Mouse (Mus musculus) midbrain, embryonic 13.5 days (tissue): Measurements from ENCODE around the gene Ptprj. TPM values are rescaled to one million over a fixed set of nuclear protein-coding genes. Genes with fewer than 3 reads are reported as not detected.

Source experiments
- ATAC-seq: fragments of 200-750 bp; cut with Nextera tagmentation; 2 replicates; pipeline ENCODE4 v1.8.0; 2017; ENCODE audit warnings: mild to moderate bottlenecking, moderate TSS enrichment, moderate library complexity
- H3K27ac ChIP-seq: fragments of 300-500 bp; sonication (generic); 2 replicates; pipeline ENCODE4 v1.5.1; 2015; ENCODE audit warnings: inconsistent platforms, mild to moderate bottlenecking, moderate library complexity
- H3K27me3 ChIP-seq: fragments of 300-500 bp; sonication (generic); 2 replicates; pipeline ENCODE4 v1.6.1; 2015; ENCODE audit warnings: mild to moderate bottlenecking, inconsistent platforms
- H3K36me3 ChIP-seq: fragments of 300-500 bp; sonication (generic); 2 replicates; pipeline ENCODE4 v1.6.1; 2015; ENCODE audit warnings: mild to moderate bottlenecking, inconsistent platforms
- H3K4me1 ChIP-seq: fragments of 300-500 bp; sonication (generic); replicated peaks from 2 replicates; pipeline ENCODE4 v1.6.1; 2015; ENCODE audit warnings: inconsistent platforms
- H3K4me2 ChIP-seq: fragments of 300-500 bp; sonication (generic); replicated peaks from 2 replicates; pipeline ENCODE4 v1.6.1; 2015; ENCODE audit warnings: moderate library complexity, mild to moderate bottlenecking, inconsistent platforms
- H3K4me3 ChIP-seq: fragments of 300-500 bp; sonication (generic); replicated peaks from 2 replicates; pipeline ENCODE4 v1.5.1; 2015; ENCODE audit warnings: mild to moderate bottlenecking, inconsistent platforms
- H3K9ac ChIP-seq: fragments of 300-500 bp; sonication (generic); replicated peaks from 2 replicates; pipeline ENCODE4 v1.6.1; 2015; ENCODE audit warnings: mild to moderate bottlenecking, inconsistent platforms
- H3K9me3 ChIP-seq: fragments of 300-500 bp; sonication (generic); 2 replicates; pipeline ENCODE4 v1.6.1; 2016; ENCODE audit warnings: mild to moderate bottlenecking, inconsistent platforms
- WGBS: fragments of 180-500 bp; shearing (Covaris S2); methylation state at CpG from one replicate; pipeline ENCODE4 v1.1.7; 2015; 5-methylcytosine and 5-hydroxymethylcytosine counted together
- polyA plus RNA-seq: library from polyadenylated mRNA; unstranded; fragments of >200 nt; fragmentation: Nextera tagmentation; extraction: Ambion mirVana; gene quantifications from 2 replicates; pipeline ENCODE4 v1.2.1, GENCODE M21; 2015

Ptprj gene
- polyA plus RNA-seq, 1 experiment from 2014 or later = 3.0 TPM

DNA sequence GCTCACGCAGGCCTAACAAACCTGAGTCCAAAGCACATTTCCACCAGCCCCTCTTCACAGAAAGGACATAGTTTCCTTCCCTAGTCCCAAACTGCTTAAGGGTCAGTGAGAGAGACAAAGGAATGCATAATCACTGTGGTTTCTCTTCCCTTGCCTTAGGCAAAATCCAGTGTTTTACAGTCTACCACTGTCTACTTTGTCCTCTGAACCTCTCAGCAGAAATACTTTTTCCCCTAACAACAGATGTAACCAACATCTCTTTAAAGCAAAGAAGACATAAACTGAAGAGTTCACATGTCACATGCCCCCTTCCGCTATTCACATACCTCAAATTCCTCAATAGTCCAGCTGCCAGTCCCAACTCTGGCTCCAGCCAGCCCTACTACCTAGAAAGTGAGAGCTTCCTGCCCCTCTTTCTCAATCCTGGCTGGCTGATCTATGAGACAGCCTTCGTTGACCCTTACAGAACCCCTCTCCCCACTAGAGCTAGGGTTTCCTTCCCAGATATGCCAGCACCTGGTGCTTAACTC is 94.2 kb downstream of the Ptprj start:
- ATAC-seq = no peak
- Histone ChIP-seq H3K27ac (no peak overlapping the region), H3K9me3 (no peaks in the 10 kb centered on the region), H3K4me3 (no peak overlapping the region), H3K4me2 (no peak overlapping the region), H3K4me1 (peaks cover 19% of the 10 kb centered on the region), H3K27me3 (0 out of 2 replicates have a peak, but pooled peaks cover 3% of the 10 kb centered on the region), H3K36me3 (no peaks in the 10 kb centered on the region), H3K9ac (no peak overlapping the region)
- 90% methylated on average over 3 of the region's 3 CpGs for WGBS

DNA sequence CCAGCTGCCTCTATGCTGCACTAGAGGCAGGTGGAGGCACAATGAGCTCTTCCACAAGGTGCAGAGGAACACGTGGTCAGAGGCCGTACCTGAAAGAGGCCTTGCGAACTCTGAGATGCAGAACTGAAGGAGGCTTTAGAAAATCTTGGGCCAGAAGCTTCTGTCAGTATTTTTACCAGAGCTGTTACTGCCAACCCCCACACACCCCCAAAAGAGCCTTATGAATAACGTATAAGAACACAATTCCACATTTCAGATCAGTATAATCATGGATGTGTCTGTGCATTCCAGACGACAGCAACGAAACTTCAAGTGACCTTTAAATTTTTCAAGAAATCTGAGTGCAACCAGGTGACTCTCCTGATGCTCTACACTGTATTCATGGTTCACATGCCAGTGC is 98.9 kb downstream of the Ptprj start:
- no peak for ATAC-seq
- H3K9me3 ChIP-seq = no peaks in the 10 kb centered on the region
- no peak overlapping the region for H3K4me2 ChIP-seq
- no peak overlapping the region for H3K9ac ChIP-seq
- no peak overlapping the region for H3K27ac ChIP-seq
- WGBS = 88% methylated on average over 6 of the region's 6 CpGs
- H3K27me3 ChIP-seq = 0 out of 2 replicates have a peak, but pooled peaks cover 2% of the 10 kb centered on the region
- no peak overlapping the region for H3K4me3 ChIP-seq
- H3K4me1 ChIP-seq = peaks cover 3% of the 10 kb centered on the region; the same call in 1 of the 2 replicates
- no peaks in the 10 kb centered on the region for H3K36me3 ChIP-seq

GRCm38 (mm10) chr2:90480747-90481308 is 99.6 kb downstream of the Ptprj start:
- no peak overlapping the region for H3K27ac ChIP-seq
- H3K27me3 ChIP-seq = no peaks in the 10 kb centered on the region
- no peaks in the 10 kb centered on the region for H3K9me3 ChIP-seq
- H3K4me1 ChIP-seq = no peaks in the 10 kb centered on the region; the same call in 1 of the 2 replicates
- no peaks in the 10 kb centered on the region for H3K36me3 ChIP-seq
- H3K4me3 ChIP-seq = no peak overlapping the region
- ATAC-seq = no peak
- H3K9ac ChIP-seq = no peak overlapping the region
- H3K4me2 ChIP-seq = no peak overlapping the region
- 83% methylated on average over 13 of the region's 13 CpGs for WGBS

DNA sequence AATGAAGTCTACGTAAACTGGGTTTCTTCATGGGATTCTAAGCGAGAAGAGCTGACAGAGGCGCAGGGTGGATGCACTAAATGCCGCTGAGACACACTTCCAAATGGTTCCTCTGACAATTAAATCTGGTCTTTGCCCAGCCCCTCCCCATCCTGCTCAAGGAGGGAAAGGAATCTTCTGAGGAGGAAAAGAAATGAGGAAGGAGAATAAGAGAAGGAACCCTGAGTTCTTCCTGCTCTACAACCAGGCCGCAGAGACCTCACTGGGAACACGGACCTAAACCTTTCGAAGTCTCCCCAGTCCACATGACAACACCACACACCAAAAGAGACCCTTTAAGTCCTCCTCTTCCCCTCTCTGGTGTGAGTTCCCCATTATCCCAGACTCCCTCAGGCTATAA is 101.9 kb downstream of the Ptprj start:
- Histone ChIP-seq H3K27me3 (no peaks in the 10 kb centered on the region), H3K9me3 (no peaks in the 10 kb centered on the region), H3K27ac (no peak overlapping the region), H3K4me2 (no peak overlapping the region), H3K36me3 (no peaks in the 10 kb centered on the region), H3K9ac (no peak overlapping the region), H3K4me1 (peaks cover 9% of the 10 kb centered on the region), H3K4me3 (no peak overlapping the region)
- ATAC-seq = no peak
- 89% methylated on average over 7 of the region's 7 CpGs for WGBS

- Histone ChIP-seq H3K27ac (no peak overlapping the region), H3K4me3 (no peak overlapping the region), H3K36me3 (no peaks in the 10 kb centered on the region), H3K27me3 (no peaks in the 10 kb centered on the region), H3K9me3 (no peaks in the 10 kb centered on the region), H3K4me2 (no peak overlapping the region), H3K4me1 (peaks cover 9% of the 10 kb centered on the region), H3K9ac (no peak overlapping the region)
- no peak for ATAC-seq
- WGBS = 27% methylated on average over 8 of the region's 8 CpGs
Measured at GRCm38 (mm10) chr2:90477617-90478016, 102.8 kb downstream of the Ptprj start.

GRCm38 (mm10) chr2:90476792-90477191 is 103.7 kb downstream of the Ptprj start:
- 71% methylated on average over 5 of the region's 5 CpGs for WGBS
- no peaks in the 10 kb centered on the region for H3K27me3 ChIP-seq
- H3K4me3 ChIP-seq = no peak overlapping the region
- no peaks in the 10 kb centered on the region for H3K9me3 ChIP-seq
- H3K36me3 ChIP-seq = no peaks in the 10 kb centered on the region
- ATAC-seq = no peak
- H3K27ac ChIP-seq = no peak overlapping the region
- peaks cover 9% of the 10 kb centered on the region for H3K4me1 ChIP-seq
- H3K4me2 ChIP-seq = no peak overlapping the region
- no peak overlapping the region for H3K9ac ChIP-seq

DNA sequence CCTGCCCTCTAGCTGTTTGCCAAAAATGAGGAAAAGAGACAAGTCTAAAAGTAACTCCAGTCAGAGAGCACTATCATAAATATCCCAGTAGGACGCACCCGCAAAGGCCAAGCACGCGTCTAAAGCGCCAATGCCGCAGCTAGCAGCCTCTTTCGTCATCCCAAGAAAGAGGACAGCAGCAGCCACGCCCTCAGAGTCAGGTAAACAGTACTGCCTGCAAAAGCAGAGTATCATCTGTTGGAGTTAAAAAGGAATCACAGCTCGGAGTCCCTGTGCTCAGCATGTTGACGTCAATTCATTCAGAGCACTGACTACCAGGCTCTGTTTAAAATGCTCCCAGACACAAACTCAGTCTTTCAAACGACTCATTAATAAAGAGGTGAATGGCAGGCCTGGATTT is 104.1 kb downstream of the Ptprj start:
- no peak overlapping the region for H3K27ac ChIP-seq
- H3K9ac ChIP-seq = no peak overlapping the region
- no peaks in the 10 kb centered on the region for H3K27me3 ChIP-seq
- ATAC-seq = no peak
- peaks cover 9% of the 10 kb centered on the region for H3K4me1 ChIP-seq
- no peak overlapping the region for H3K4me3 ChIP-seq
- H3K36me3 ChIP-seq = no peaks in the 10 kb centered on the region
- H3K4me2 ChIP-seq = no peak overlapping the region
- H3K9me3 ChIP-seq = no peaks in the 10 kb centered on the region
- 86% methylated on average over 11 of the region's 11 CpGs for WGBS

GRCm38 (mm10) chr2:90474593-90475405 is 105.6 kb downstream of the Ptprj start:
- H3K9ac ChIP-seq = peak overlapping the region; percentile 51; the same call in 1 of the 2 replicates
- 3% methylated on average over 11 of the region's 11 CpGs for WGBS
- peaks cover 9% of the 10 kb centered on the region for H3K4me1 ChIP-seq
- peak overlapping the region; percentile 31 for H3K4me3 ChIP-seq
- H3K36me3 ChIP-seq = no peaks in the 10 kb centered on the region
- ATAC-seq = peak; percentile 94
- peak overlapping the region; percentile 56 for H3K4me2 ChIP-seq
- no peaks in the 10 kb centered on the region for H3K9me3 ChIP-seq
- H3K27ac ChIP-seq = peak overlapping the region; percentile 85
- H3K27me3 ChIP-seq = no peaks in the 10 kb centered on the region

DNA sequence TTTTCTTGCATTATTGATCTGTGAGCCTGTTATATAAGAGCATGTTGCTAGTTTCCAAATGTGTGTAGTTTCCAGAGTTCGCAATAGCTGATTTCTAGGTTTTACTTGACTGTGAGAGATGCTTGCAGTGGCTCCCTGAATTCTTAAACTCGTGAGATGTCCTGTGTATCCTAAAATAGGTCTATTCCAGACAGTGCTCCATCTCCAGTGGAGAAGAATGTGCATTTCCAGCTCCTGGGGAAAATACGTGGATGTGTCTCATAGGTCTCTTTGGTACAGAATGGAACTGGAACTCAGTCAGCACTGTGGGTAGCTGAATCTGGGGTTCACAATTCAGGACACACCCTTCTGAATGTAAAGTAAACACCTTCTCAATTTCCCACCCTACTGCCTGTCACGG is 107.7 kb downstream of the Ptprj start:
- Histone ChIP-seq H3K27ac (no peak overlapping the region), H3K27me3 (no peaks in the 10 kb centered on the region), H3K4me2 (no peak overlapping the region), H3K36me3 (no peaks in the 10 kb centered on the region), H3K9ac (no peak overlapping the region), H3K4me1 (peaks cover 9% of the 10 kb centered on the region), H3K4me3 (no peak overlapping the region), H3K9me3 (no peaks in the 10 kb centered on the region)
- 81% methylated on average over 4 of the region's 4 CpGs for whole genome bisulfite sequencing
- ATAC-seq = no peak

- WGBS = 50% methylated on average over 6 of the region's 6 CpGs
- Histone ChIP-seq H3K9ac (no peak overlapping the region), H3K36me3 (no peaks in the 10 kb centered on the region), H3K4me3 (no peak overlapping the region), H3K27me3 (no peaks in the 10 kb centered on the region), H3K4me2 (no peak overlapping the region), H3K27ac (no peak overlapping the region), H3K4me1 (peaks cover 4% of the 10 kb centered on the region), H3K9me3 (no peaks in the 10 kb centered on the region)
- no peak for ATAC-seq
Measured at GRCm38 (mm10) chr2:90470122-90470521, 110.3 kb downstream of the Ptprj start.

DNA sequence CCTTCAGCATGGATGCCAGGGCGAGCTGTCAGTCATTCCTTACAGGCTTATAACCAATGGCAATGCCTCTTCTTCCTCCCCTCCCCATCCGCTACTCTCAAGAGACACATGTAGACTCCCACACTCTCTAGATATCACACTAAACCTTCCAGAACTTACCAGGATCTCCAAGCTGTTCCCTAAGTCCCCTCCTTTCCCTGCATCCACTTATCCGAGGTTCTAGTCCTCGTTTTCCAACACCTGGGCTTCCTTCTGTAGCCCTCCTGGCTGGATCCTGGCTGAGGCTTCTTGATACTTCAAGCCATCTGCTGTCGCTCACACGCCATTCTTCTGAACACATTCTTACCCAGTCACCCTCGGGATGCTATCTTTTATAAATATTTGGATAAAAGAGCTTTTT is 114.0 kb downstream of the Ptprj start:
- peaks cover 13% of the 10 kb centered on the region; the same call in 1 of the 2 replicates for H3K36me3 ChIP-seq
- no peak overlapping the region for H3K9ac ChIP-seq
- no peak for ATAC-seq
- no peaks in the 10 kb centered on the region for H3K4me1 ChIP-seq
- no peak overlapping the region for H3K4me3 ChIP-seq
- 86% methylated on average over 7 of the region's 7 CpGs for WGBS
- H3K9me3 ChIP-seq = no peaks in the 10 kb centered on the region
- no peak overlapping the region for H3K27ac ChIP-seq
- H3K4me2 ChIP-seq = no peak overlapping the region
- H3K27me3 ChIP-seq = no peaks in the 10 kb centered on the region

GRCm38 (mm10) chr2:90463735-90464134 is 116.7 kb downstream of the Ptprj start:
- Histone ChIP-seq H3K4me2 (no peak overlapping the region), H3K9ac (no peak overlapping the region), H3K4me1 (no peaks in the 10 kb centered on the region), H3K27me3 (no peaks in the 10 kb centered on the region), H3K27ac (no peak overlapping the region), H3K36me3 (peaks cover 21% of the 10 kb centered on the region), H3K9me3 (no peaks in the 10 kb centered on the region), H3K4me3 (no peak overlapping the region)
- ATAC-seq = peak; percentile 27; the same call in 1 of the 2 replicates
- WGBS = 97% methylated on average over 5 of the region's 5 CpGs
